Mouse (Mus musculus): ENCODE measurements around the gene Lkaaear1. TPM values are rescaled to one million over a fixed set of nuclear protein-coding genes. Genes with fewer than 3 reads are reported as not detected.

Lkaaear1 gene
- total and polyA plus RNA-seq, 3 experiments = not detected

- TF ChIP-seq ELF1 (IDR thresholded peaks at IDR 0.05; ENCODE audit: low read depth, low read length) = no peak
- TF ChIP-seq E2F4 (IDR thresholded peaks at IDR 0.05; ENCODE audit: borderline replicate concordance, low read depth, low read length) = no peak
- TF ChIP-seq CTCF (IDR thresholded peaks at IDR 0.05 in 2 of 3, conservative IDR thresholded peaks at IDR 0.05 in 1 of 3; ENCODE audit: control insufficient read depth in 1 of 3, insufficient read depth in 1 of 3, low read depth in 2 of 3, low read length in 3 of 3, poor library complexity in 1 of 3, severe bottlenecking in 1 of 3) = no peak
- TF ChIP-seq NELFE (IDR thresholded peaks at IDR 0.05; ENCODE audit: low read depth, low read length) = no peak
- no peak for TF ChIP-seq SIN3A (IDR thresholded peaks at IDR 0.05; ENCODE audit: low read length)
- no peak for TF ChIP-seq SMC3 (IDR thresholded peaks at IDR 0.05; ENCODE audit: low read depth, low read length)
- no peak for TF ChIP-seq USF1 (IDR thresholded peaks at IDR 0.05; ENCODE audit: low read depth, low read length)
- no peak for TF ChIP-seq EP300 (IDR thresholded peaks at IDR 0.05; ENCODE audit: low read depth in 1 of 2, low read length in 2 of 2)
- TF ChIP-seq CHD1 (IDR thresholded peaks at IDR 0.05; ENCODE audit: low read depth, low read length) = no peak
- no peak for TF ChIP-seq HCFC1 (IDR thresholded peaks at IDR 0.05; ENCODE audit: low read depth, low read length)
- TF ChIP-seq ZC3H11A (IDR thresholded peaks at IDR 0.05; ENCODE audit: low read depth, low read length) = no peak
- TF ChIP-seq MAZ (IDR thresholded peaks at IDR 0.05; ENCODE audit: low read depth, low read length) = no peak
- peaks cover 0 to 5% of the 10 kb centered on the region in 2 experiments; a peak in 2 of 4 replicates for H3K36me3 ChIP-seq (ENCODE audit: control insufficient read depth in 1 of 2, insufficient read depth in 2 of 2, low read length in 2 of 2)
- H3K4me1 ChIP-seq (ENCODE audit: control insufficient read depth in 1 of 2, insufficient read depth in 2 of 2, low read length in 2 of 2) = peaks cover 0 to 13% of the 10 kb centered on the region in 2 experiments; a peak in 3 of 4 replicates
- H3K4me3 ChIP-seq (ENCODE audit: control insufficient read depth in 1 of 2, insufficient read depth in 1 of 2, low read depth in 2 of 2, low read length in 2 of 2) = no peak overlapping the region
- H3K79me2 ChIP-seq (ENCODE audit: control insufficient read depth, insufficient read depth, low read length, poor library complexity) = no peaks in the 10 kb centered on the region
- H3K9me3 ChIP-seq (replicated peaks; ENCODE audit: insufficient read depth, low read length) = no peaks in the 10 kb centered on the region
- peaks cover 3% of the 10 kb centered on the region in 2 experiments; a peak in 2 of 4 replicates for H3K27me3 ChIP-seq (ENCODE audit: control insufficient read depth in 1 of 2, insufficient read depth in 2 of 2, low read length in 2 of 2)
- DNase-seq (ENCODE audit: low read depth, low spot score) = no peak
- H3K27ac ChIP-seq (ENCODE audit: control insufficient read depth, low read depth, low read length) = no peak overlapping the region
- no peak overlapping the region for H3K9ac ChIP-seq (ENCODE audit: control insufficient read depth, low read depth, low read length, poor library complexity, severe bottlenecking)
Observed at GRCm38 (mm10) chr2:181673501-181673900, 24.7 kb downstream of the Lkaaear1 start.

DNA sequence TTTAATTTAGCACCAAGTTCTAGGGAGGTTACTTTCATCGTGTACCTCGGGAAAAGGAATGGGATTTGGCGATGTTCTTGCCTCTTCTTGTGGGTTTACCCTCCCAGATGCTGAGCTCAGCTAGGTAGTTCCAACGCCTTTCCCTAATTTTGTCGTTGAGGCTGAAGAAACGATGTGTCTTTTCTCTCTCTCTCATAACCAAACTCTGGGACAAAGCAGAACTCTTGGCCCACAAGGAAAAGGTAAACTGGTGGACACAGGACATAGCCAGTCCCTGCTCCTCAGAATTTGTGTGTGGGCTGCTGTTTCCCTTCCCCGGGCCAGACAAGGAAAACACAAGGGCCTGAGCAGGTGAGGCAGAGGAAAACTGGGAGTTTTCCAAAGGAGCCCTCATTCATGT, 26.3 kb downstream of the Lkaaear1 start:
- peaks cover 3 to 6% of the 10 kb centered on the region in 2 experiments; a peak in 2 of 4 replicates for H3K27me3 ChIP-seq (ENCODE audit: control insufficient read depth in 1 of 2, insufficient read depth in 2 of 2, low read length in 2 of 2)
- TF ChIP-seq USF2 (IDR thresholded peaks at IDR 0.05; ENCODE audit: borderline replicate concordance in 1 of 2, insufficient read depth in 1 of 2, low read depth in 1 of 2, low read length in 2 of 2) (no peak), RCOR1 (IDR thresholded peaks at IDR 0.05; ENCODE audit: low read depth, low read length) (no peak), TCF12 (IDR thresholded peaks at IDR 0.05; ENCODE audit: low read depth, low read length) (no peak), ZMIZ1 (IDR thresholded peaks at IDR 0.05; ENCODE audit: low read depth, low read length) (no peak), ELF1 (IDR thresholded peaks at IDR 0.05; ENCODE audit: low read depth, low read length) (no peak), EP300 (IDR thresholded peaks at IDR 0.05; ENCODE audit: low read depth in 1 of 2, low read length in 2 of 2) (no peak), ETS1 (IDR thresholded peaks at IDR 0.05; ENCODE audit: low read depth, low read length) (no peak), CHD1 (IDR thresholded peaks at IDR 0.05; ENCODE audit: low read depth, low read length) (no peak), USF1 (IDR thresholded peaks at IDR 0.05; ENCODE audit: low read depth, low read length) (no peak), NRF1 (IDR thresholded peaks at IDR 0.05; ENCODE audit: insufficient read depth, low read depth, low read length, poor library complexity, severe bottlenecking) (no peak), E2F4 (IDR thresholded peaks at IDR 0.05; ENCODE audit: borderline replicate concordance, low read depth, low read length) (no peak), GABPA (IDR thresholded peaks at IDR 0.05; ENCODE audit: low read depth, low read length) (no peak), SIN3A (IDR thresholded peaks at IDR 0.05; ENCODE audit: low read length) (no peak), CHD2 (IDR thresholded peaks at IDR 0.05; ENCODE audit: low read length) (no peak), SMC3 (IDR thresholded peaks at IDR 0.05; ENCODE audit: low read depth, low read length) (no peak)
- no peaks in the 10 kb centered on the region for H3K9me3 ChIP-seq (replicated peaks; ENCODE audit: insufficient read depth, low read length)
- no peak for DNase-seq (ENCODE audit: low read depth, low spot score)
- no peak overlapping the region for H3K4me3 ChIP-seq (ENCODE audit: control insufficient read depth in 1 of 2, insufficient read depth in 1 of 2, low read depth in 2 of 2, low read length in 2 of 2)
- H3K79me2 ChIP-seq (ENCODE audit: control insufficient read depth, insufficient read depth, low read length, poor library complexity) = no peaks in the 10 kb centered on the region
- no peak overlapping the region for H3K9ac ChIP-seq (ENCODE audit: control insufficient read depth, low read depth, low read length, poor library complexity, severe bottlenecking)
- peaks cover 0 to 5% of the 10 kb centered on the region in 2 experiments; a peak in 2 of 4 replicates for H3K36me3 ChIP-seq (ENCODE audit: control insufficient read depth in 1 of 2, insufficient read depth in 2 of 2, low read length in 2 of 2)
- H3K4me1 ChIP-seq (ENCODE audit: control insufficient read depth in 1 of 2, insufficient read depth in 2 of 2, low read length in 2 of 2) = peaks cover 0 to 13% of the 10 kb centered on the region in 2 experiments; a peak in 3 of 4 replicates
- H3K27ac ChIP-seq (ENCODE audit: control insufficient read depth, low read depth, low read length) = no peak overlapping the region

All from MEL (cell line).